ENCODE assay signal across 8 mouse cellular contexts in the genomic region with DNA sequence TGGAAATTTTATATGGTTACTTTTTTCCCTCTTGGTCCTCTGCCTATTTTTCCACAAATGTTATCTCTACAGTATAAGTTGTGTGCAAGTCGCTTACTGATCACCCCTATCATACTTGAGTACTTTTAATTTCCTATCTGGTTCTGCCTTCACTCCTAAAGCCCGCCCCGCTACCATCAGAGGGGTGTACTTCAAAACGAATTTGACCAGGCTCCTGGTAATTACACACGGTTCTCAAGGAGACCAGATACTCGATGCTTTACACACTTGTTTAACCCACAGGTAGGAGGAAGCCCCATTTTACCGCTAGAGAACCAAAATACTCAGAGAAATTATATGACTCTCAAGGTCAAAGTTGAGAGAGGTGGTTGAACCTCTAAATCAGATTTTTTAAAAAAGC. TPM values are rescaled to one million over a fixed set of nuclear protein-coding genes. Genes with fewer than 3 reads are reported as not detected.
DNase-seq lines count a peak whose midpoint lies in the region; ATAC-seq lines count a peak whose summit lies in the region.

No protein-coding gene starts in this region.

- peaks cover 43% of the 10 kb centered on the region for H3K4me1 ChIP-seq in erythroblast, embryonic 14.5 days (ENCODE audit: control insufficient read depth)
- peaks cover 25% of the 10 kb centered on the region for H3K4me1 ChIP-seq in liver, embryonic 16.5 days (ENCODE audit: control insufficient read depth, low read depth, low read length)

- peak overlapping the region; percentile 81 for H3K4me2 ChIP-seq in liver, embryonic 16.5 days (ENCODE audit: low read depth, low read length)

- peak overlapping the region; percentile 71 for H3K9ac ChIP-seq in liver, embryonic 16.5 days (ENCODE audit: low read depth, low read length)

- peaks cover 16% of the 10 kb centered on the region for H3K27me3 ChIP-seq in erythroblast, embryonic 14.5 days (ENCODE audit: control insufficient read depth)
- no peaks in the 10 kb centered on the region; the same call in 1 of the 2 replicates for H3K27me3 ChIP-seq in liver, embryonic 16.5 days (ENCODE audit: control insufficient read depth, insufficient read depth, low read depth, low read length)

- peak; percentile 7 for DNase-seq in forelimb bud, embryonic 11.5 days (ENCODE audit: low read depth, low spot score)
- no peak for DNase-seq in urinary bladder, postnatal 10 days (ENCODE audit: low spot score)
- no peak for DNase-seq in retina, postnatal 1 day
- no peak for DNase-seq in right cerebral cortex, postnatal 4 days

- peak overlapping the region; percentile 74 for H3K27ac ChIP-seq in liver, embryonic 16.5 days (ENCODE audit: low read length)

- ATAC-seq in erythroblast, adult 5-6 weeks (replicated peaks; ENCODE audit: low FRiP score, poor library complexity, severe bottlenecking) = no peak; the same call in 1 of the 2 replicates
- ATAC-seq in CD4-positive, CD25-positive, alpha-beta regulatory T cell, adult 4 months = peak; percentile 16
- peak; percentile 50 for ATAC-seq in liver, embryonic 16.5 days (ENCODE audit: low read depth)

- H3K4me3 ChIP-seq in erythroblast, embryonic 14.5 days (replicated peaks) = peak overlapping the region; percentile 70
- H3K4me3 ChIP-seq in liver, embryonic 16.5 days (ENCODE audit: low read depth, low read length) = peak overlapping the region; percentile 88

- peaks cover 20% of the 10 kb centered on the region for H3K36me3 ChIP-seq in erythroblast, embryonic 14.5 days (ENCODE audit: control insufficient read depth)
- peaks cover 5% of the 10 kb centered on the region for H3K36me3 ChIP-seq in liver, embryonic 16.5 days (ENCODE audit: control insufficient read depth, insufficient read depth)

- H3K9me3 ChIP-seq in erythroblast, embryonic 14.5 days (ENCODE audit: control insufficient read depth, low read length) = no peaks in the 10 kb centered on the region
- H3K9me3 ChIP-seq in liver, embryonic 16.5 days (replicated peaks; ENCODE audit: control insufficient read depth, low read length) = no peaks in the 10 kb centered on the region

- WGBS in liver, embryonic 16.5 days (ENCODE audit: insufficient replicate concordance) = under 1% methylated on average over 7 of the region's 7 CpGs

RNA-seq across cellular contexts. Expression of a gene that starts 3.7 kb away (rescaled TPM):
- polyA plus RNA-seq in erythroblast, embryonic 14.5 days (2012) = 0.22 and 0.51 TPM in 2 replicates
- total RNA-seq in erythroblast, adult 5-6 weeks (2015; ENCODE audit: low replicate concordance) = 1.5 and 9.8 TPM in 2 replicates
- total RNA-seq in erythroblast, adult 5-6 weeks (2017; ENCODE audit: low replicate concordance) = 4.0 and 16.1 TPM in 2 replicates
- polyA plus RNA-seq in CD4-positive, CD25-positive, alpha-beta regulatory T cell, adult 4 months (2017; shearing (Covaris generic)) = 10 to 100 TPM; 51.8 to 63.1 TPM
- polyA plus RNA-seq in liver, embryonic 16.5 days (2015; fragmentation: Nextera tagmentation; extraction: Ambion mirVana) = 51.1 and 55.0 TPM in 2 replicates

RNA-seq across cellular contexts. Expression of a gene that starts 8.0 kb away (rescaled TPM):
- 2.0 and 2.5 TPM in 2 replicates for polyA plus RNA-seq in erythroblast, embryonic 14.5 days (2012)
- 50.5 and 60.8 TPM in 2 replicates for total RNA-seq in erythroblast, adult 5-6 weeks (2015; ENCODE audit: low replicate concordance)
- total RNA-seq in erythroblast, adult 5-6 weeks (2017; ENCODE audit: low replicate concordance) = 40.0 and 44.0 TPM in 2 replicates
- 100 to 1,000 TPM; 149 to 174 TPM for polyA plus RNA-seq in CD4-positive, CD25-positive, alpha-beta regulatory T cell, adult 4 months (2017; shearing (Covaris generic))
- 111 and 113 TPM in 2 replicates for polyA plus RNA-seq in liver, embryonic 16.5 days (2015; fragmentation: Nextera tagmentation; extraction: Ambion mirVana)

Comparison
In these comparisons a context has a peak if more than half of its experiments do, and no peak if none do; other contexts are left out.
1. RNA of a gene that starts 3.7 kb away (polyA plus RNA-seq): 51.8 to 63.1 TPM in CD4-positive, CD25-positive, alpha-beta regulatory T cell, adult 4 months and 51.1 to 55.0 TPM in liver, embryonic 16.5 days; 0.22 to 0.51 TPM in erythroblast, embryonic 14.5 days; every median in the first group is over 10 times any median in the second.
2. RNA of a gene that starts 8.0 kb away (polyA plus RNA-seq): 149 to 174 TPM in CD4-positive, CD25-positive, alpha-beta regulatory T cell, adult 4 months and 111 to 113 TPM in liver, embryonic 16.5 days; 2.0 to 2.5 TPM in erythroblast, embryonic 14.5 days; every median in the first group is over 10 times any median in the second.